Mouse (Mus musculus): ENCODE results near the gene Gm9639.
A peak's percentile ranks its signal among the peaks of the same experiment; 100 is the strongest.

DNA sequence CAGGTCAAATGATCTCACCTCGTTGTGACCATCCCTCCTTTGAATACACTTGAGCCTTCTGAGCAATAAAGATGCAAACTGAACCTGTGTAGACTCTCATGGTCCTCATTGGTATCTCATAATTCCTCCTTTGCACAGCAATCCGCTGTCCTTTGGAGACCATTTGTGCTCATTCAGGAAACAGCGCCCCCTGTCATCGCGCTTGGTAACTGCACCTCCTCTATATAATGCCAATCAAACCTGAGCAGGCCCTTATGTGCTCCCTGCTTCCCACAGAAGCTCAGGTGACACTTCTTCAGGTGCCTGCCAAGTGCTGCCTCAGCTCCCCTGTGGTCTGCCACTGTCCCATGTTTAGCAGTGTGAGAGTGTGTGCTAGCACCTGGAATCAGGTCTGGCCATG lies 20.6 kb upstream of the Gm9639 start:
- TF ChIP-seq CTCF (IDR thresholded peaks at IDR 0.05; ENCODE audit: borderline replicate concordance, insufficient read depth, low read depth, low read length) (0 out of 2 replicates have a peak, but pooled peaks have one; percentile 5), POLR2A (IDR thresholded peaks at IDR 0.05; ENCODE audit: borderline replicate concordance, insufficient read depth, low read length) (no peak)
